Mouse (Mus musculus) adrenal gland, adult (tissue): ENCODE data around the gene Siah1b.
A peak's percentile ranks its signal among the peaks of the same experiment; 100 is the strongest.

Experiments used
- DNase-seq, 2 experiments: peaks; one replicate each; pipeline ENCODE4 v3.0.0; 2022 to 2023; ENCODE audit warnings: low spot score in 1 of 2; ENCODE audit not compliant: inconsistent age in 2 of 2

Siah1b gene

GRCm38 (mm10) chrX:164035401-164035800 lies 40.9 kb downstream of the Siah1b start:
- DNase-seq, result no peak

GRCm38 (mm10) chrX:164032526-164032925 lies 43.8 kb downstream of the Siah1b start:
- DNase-seq, result no peak

- DNase-seq, result peak; percentile 92 to 95
Observed at GRCm38 (mm10) chrX:164027607-164028289, 48.5 kb downstream of the Siah1b start, which contains the start of gene Car5b. TSS of gene Car5b (minus strand) at chrX:164027997.
